Mouse (Mus musculus): ENCODE data around the gene Man2c1.
A peak's percentile ranks its signal among the peaks of the same experiment; 100 is the strongest.

Man2c1 gene

DNA sequence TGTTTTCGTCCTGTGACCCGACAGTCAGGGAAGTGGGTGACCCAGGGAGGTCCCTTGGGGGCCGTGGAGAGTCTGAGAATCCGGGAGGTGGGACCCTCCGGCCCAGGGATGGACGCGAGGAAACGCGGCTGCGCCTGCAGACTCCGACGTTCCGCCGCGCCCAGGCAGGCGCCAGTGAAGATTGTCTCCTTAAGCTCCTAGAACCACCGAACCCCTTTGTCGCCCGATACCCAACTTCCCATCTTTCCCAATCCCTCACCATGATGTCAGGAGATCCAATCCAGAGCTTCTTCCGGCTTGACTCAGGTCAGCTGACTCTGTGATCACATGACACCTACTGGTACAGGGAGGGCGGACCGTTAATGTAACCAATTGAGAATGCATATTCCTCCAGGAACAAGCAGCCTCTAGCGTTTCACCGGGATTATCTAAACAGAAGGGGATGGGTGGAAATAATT is 27.6 kb downstream of the Man2c1 start, which contains the start of gene Commd4:
TSS of gene Commd4 (minus strand) at position 319 of the 458 bp plus-strand sequence.
- peak; percentile 95 for DNase-seq

DNA sequence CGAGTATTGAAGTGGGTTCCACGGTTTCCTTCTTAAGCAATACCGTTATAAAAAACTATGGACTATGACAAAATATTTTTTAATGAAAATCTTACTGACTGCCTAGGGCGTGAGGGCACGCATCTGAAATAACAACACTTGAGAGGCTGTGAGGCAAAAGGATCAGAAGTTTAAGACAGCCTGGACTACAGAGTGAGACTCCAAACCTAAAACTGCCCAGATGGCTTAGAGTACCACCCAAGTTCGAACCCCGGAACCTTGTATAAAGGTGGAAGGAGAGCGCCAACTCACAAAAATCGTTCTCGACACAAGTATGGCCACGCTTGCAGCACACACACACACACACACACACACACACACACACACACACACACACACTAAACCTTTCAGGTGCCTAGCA is 28.0 kb downstream of the Man2c1 start:
- DNase-seq = peak; percentile 35

GRCm38 (mm10) chr9:57162496-57162895 is 32.0 kb downstream of the Man2c1 start:
- DNase-seq = no peak

DNA sequence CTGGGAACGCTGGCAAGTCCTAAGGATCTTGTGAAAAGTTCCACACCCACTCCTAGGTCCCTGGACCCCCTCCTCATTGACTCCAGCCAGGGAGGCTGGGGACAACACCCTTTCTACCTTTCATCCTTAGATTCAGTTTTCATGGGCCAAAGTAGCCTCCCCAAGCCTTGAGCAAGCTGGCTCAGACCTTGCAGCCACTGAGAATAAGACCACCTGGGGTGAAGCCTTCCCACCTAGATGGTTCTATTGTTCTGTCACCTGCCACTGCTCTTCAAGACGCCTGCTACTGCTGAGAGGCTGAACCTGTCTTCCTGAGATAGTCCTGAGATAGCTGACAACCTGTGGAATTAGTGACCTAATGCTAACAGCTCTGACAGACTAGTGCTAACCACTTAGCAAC is 32.6 kb downstream of the Man2c1 start:
- no peak for DNase-seq

- DNase-seq = no peak
Observed at GRCm38 (mm10) chr9:57166173-57166572, 35.7 kb downstream of the Man2c1 start.

GRCm38 (mm10) chr9:57168411-57168810 is 37.9 kb downstream of the Man2c1 start:
- DNase-seq = no peak
